Mouse (Mus musculus) myocyte (in vitro differentiated cells): Measurements from ENCODE around the gene Bckdhb. TPM values are rescaled to one million over a fixed set of nuclear protein-coding genes. Genes with fewer than 3 reads are reported as not detected.

Experiments used
- H3K27me3 ChIP-seq: one replicate; pipeline ENCODE4 v1.6.1; 2011; ENCODE audit not compliant: control insufficient read depth, insufficient read depth, insufficient read length
- H3K36me3 ChIP-seq: one replicate; pipeline ENCODE4 v1.6.1; 2011; ENCODE audit not compliant: control insufficient read depth, insufficient read depth
- H3K4me2 ChIP-seq: one replicate; pipeline ENCODE4 v1.6.1; 2011; ENCODE audit warnings: low read depth, control low read depth
- H3K4me3 ChIP-seq: one replicate; pipeline ENCODE4 v1.5.1; 2011; ENCODE audit warnings: mild to moderate bottlenecking, control low read depth, moderate library complexity
- H3K79me2 ChIP-seq: one replicate; pipeline ENCODE4 v1.6.1; 2011; ENCODE audit not compliant: control insufficient read depth, insufficient read depth
- H3ac ChIP-seq: one replicate; pipeline ENCODE4 v1.6.1; 2011; ENCODE audit not compliant: control insufficient read depth, insufficient read length
- CEBPB ChIP-seq: IDR thresholded peaks from 2 replicates; pipeline ENCODE4 v1.6.1; 2011; ENCODE audit warnings: mild to moderate bottlenecking, moderate library complexity; ENCODE audit not compliant: poor library complexity, insufficient read depth, severe bottlenecking
- E2F4 ChIP-seq: IDR thresholded peaks from one replicate; pipeline ENCODE4 v1.6.1; 2011; ENCODE audit warnings: mild to moderate bottlenecking, control low read depth, moderate library complexity; ENCODE audit not compliant: insufficient read depth
- MAX ChIP-seq: IDR thresholded peaks from one replicate; pipeline ENCODE4 v1.6.1; 2011; ENCODE audit warnings: low read depth, mild to moderate bottlenecking, control low read depth
- MYOD1 ChIP-seq, 3 experiments: IDR thresholded peaks; one replicate each; pipeline ENCODE4 v1.6.1; 2011; ENCODE audit warnings: control low read depth in 2 of 3, low read depth in 2 of 3, mild to moderate bottlenecking in 2 of 3, moderate library complexity in 1 of 3; ENCODE audit not compliant: insufficient read length in 2 of 3, control insufficient read depth in 1 of 3
- MYOG ChIP-seq, 3 experiments: IDR thresholded peaks; one replicate each; pipeline ENCODE4 v1.6.1; 2011; ENCODE audit warnings: control low read depth in 2 of 3, low read depth in 2 of 3, mild to moderate bottlenecking in 2 of 3; ENCODE audit not compliant: insufficient read length in 2 of 3, control insufficient read depth in 1 of 3, insufficient read depth in 1 of 3
- POLR2A ChIP-seq: IDR thresholded peaks from one replicate; pipeline ENCODE4 v1.6.1; 2011; ENCODE audit warnings: low read depth, mild to moderate bottlenecking, control low read depth, moderate library complexity; ENCODE audit not compliant: insufficient read length
- POLR2AphosphoS2 ChIP-seq: IDR thresholded peaks from one replicate; pipeline ENCODE4 v1.6.1; 2011; ENCODE audit warnings: low read depth, control low read depth; ENCODE audit not compliant: insufficient read length
- REST ChIP-seq: IDR thresholded peaks from one replicate; pipeline ENCODE4 v1.6.1; 2011; ENCODE audit warnings: mild to moderate bottlenecking, control low read depth, moderate library complexity; ENCODE audit not compliant: insufficient read depth, insufficient read length
- SRF ChIP-seq: IDR thresholded peaks from one replicate; pipeline ENCODE4 v1.6.1; 2011; ENCODE audit warnings: low read depth; ENCODE audit not compliant: control insufficient read depth, insufficient read length
- TCF12 ChIP-seq: IDR thresholded peaks from one replicate; pipeline ENCODE4 v1.6.1; 2011; ENCODE audit warnings: mild to moderate bottlenecking, control low read depth; ENCODE audit not compliant: poor library complexity, insufficient read depth, severe bottlenecking
- TCF3 ChIP-seq: IDR thresholded peaks from one replicate; pipeline ENCODE4 v1.6.1; 2011; ENCODE audit warnings: low read depth, control low read depth; ENCODE audit not compliant: insufficient read length
- USF1 ChIP-seq: IDR thresholded peaks from one replicate; pipeline ENCODE4 v1.6.1; 2011; ENCODE audit warnings: low read depth, mild to moderate bottlenecking, control low read depth, moderate library complexity
- polyA plus RNA-seq: library from polyadenylated mRNA; unstranded; fragments of >200 nt; fragmentation: generic; extraction: Trizol; gene quantifications from one replicate; pipeline ENCODE4 v1.2.1, GENCODE M21; 2012; ENCODE audit warnings: missing spikeins

Gene Bckdhb
- polyA plus RNA-seq, 1 experiment = 4.3 TPM

DNA sequence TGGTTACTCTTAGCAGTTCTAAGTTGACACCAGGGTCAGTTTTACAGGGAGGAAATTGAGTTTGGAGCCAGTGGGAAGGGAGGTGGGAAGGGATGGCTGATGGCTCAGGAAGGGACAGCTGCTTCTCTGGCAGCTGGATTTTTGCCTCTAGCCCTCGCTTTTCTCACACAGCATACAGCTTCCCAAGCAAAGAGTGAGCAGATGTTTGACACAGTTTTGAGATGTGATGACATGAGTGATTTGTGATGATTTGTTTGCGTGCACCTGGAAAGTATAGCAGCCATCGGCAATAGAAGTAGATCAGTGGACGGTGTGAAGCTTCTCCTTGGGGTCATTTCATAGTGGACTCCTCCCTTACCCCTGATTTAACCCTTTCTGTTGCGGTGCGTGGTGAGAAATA, 96.2 kb downstream of the Bckdhb start:
- Histone ChIP-seq H3K4me2 (no peak overlapping the region), H3K4me3 (no peak overlapping the region), H3K79me2 (no peaks in the 10 kb centered on the region), H3K27me3 (no peaks in the 10 kb centered on the region), H3K36me3 (no peaks in the 10 kb centered on the region), H3ac (no peak overlapping the region)
- TF ChIP-seq MAX = no peak
- TF ChIP-seq E2F4 = no peak
- no peak for TF ChIP-seq SRF
- no peak for TF ChIP-seq MYOG (IDR thresholded peaks at IDR 0.05; ENCODE audit: control insufficient read depth in 1 of 3, insufficient read depth in 1 of 3, insufficient read length in 2 of 3, low read depth in 2 of 3)

DNA sequence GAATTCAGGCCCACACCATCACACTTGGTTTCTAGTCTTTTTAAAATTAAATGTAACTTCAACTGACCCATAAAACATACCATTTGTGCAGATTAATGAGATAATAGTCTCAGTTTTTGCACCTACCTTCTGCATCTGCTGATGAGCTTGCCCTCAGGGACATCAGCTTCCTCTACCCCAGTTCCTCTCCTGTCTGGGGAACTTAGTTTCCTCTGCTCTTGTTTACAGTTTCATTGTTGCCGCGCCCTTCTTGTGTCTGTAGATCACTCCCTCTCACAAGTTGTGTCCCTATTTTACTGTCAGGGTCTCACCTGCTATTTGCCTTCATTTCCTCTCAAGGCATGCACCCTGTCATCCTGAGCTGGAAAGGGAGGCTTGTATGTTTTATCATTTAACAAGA, 103.2 kb downstream of the Bckdhb start:
- H3ac ChIP-seq = no peak overlapping the region
- no peaks in the 10 kb centered on the region for H3K36me3 ChIP-seq
- H3K79me2 ChIP-seq = no peaks in the 10 kb centered on the region
- TF ChIP-seq TCF3 (no peak), CEBPB (no peak), POLR2A (no peak), MAX (no peak)
- no peaks in the 10 kb centered on the region for H3K27me3 ChIP-seq
- no peak overlapping the region for H3K4me3 ChIP-seq
- no peak overlapping the region for H3K4me2 ChIP-seq

DNA sequence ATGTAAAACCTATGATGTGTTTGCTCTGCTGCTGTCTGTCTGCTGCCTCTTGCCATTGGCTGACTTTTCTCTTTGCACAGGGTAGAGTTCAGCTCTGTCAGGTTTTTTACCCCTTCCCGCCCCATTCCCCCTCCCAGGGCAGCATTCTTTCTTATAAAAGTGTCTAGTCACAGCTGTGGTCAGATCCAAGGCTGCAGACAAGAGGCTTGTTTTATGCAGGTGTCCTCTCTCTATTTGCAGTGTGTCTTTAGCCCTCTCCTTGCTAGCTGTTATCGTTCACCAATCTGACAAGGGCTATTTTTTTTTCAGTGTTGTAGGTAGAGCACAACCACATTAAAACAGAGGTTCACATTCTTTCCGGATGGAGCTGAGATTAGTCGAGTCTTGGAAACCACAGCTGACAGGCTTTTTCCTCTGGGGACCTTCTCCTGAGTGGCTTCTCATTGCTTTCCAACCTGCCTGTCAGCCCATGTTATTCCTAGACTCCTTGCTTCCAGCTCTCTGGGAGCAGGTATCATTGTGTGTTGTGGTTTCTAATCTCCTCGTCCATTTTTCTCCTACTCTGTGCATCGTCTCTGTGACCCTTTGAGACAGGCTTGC, 105.8 kb downstream of the Bckdhb start:
- Histone ChIP-seq H3ac (no peak overlapping the region), H3K27me3 (no peaks in the 10 kb centered on the region), H3K4me2 (no peak overlapping the region), H3K79me2 (no peaks in the 10 kb centered on the region), H3K4me3 (no peak overlapping the region), H3K36me3 (no peaks in the 10 kb centered on the region)
- TF ChIP-seq REST = no peak
- TF ChIP-seq TCF3 = no peak
- no peak for TF ChIP-seq POLR2AphosphoS2
- TF ChIP-seq USF1 = no peak
- no peak for TF ChIP-seq MYOG (IDR thresholded peaks at IDR 0.05; ENCODE audit: control insufficient read depth in 1 of 3, insufficient read depth in 1 of 3, insufficient read length in 2 of 3, low read depth in 2 of 3)
- no peak for TF ChIP-seq CEBPB
- TF ChIP-seq POLR2A = no peak
- TF ChIP-seq MYOD1 (IDR thresholded peaks at IDR 0.05; ENCODE audit: control insufficient read depth in 1 of 3, insufficient read length in 2 of 3, low read depth in 2 of 3) = no peak

DNA sequence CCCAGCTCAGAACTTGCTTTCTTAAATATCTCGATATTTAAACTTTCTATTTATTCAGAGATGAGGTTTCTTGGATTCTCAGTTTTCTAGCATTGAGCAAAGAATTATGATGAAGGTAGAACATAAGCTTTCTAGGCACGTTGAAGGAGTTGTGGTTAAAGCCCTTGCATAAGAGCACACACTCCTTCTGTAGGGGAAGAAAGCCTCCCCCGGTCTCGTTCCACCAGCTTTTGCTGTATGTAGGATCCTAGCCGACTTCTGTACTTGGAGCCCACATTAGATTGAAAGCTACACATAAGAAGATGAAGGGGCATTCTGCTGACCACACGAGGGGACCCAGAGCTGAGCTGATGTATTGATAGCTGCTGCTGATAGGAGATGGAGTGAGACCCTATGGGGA, 106.5 kb downstream of the Bckdhb start:
- no peaks in the 10 kb centered on the region for H3K27me3 ChIP-seq
- H3K4me2 ChIP-seq = no peak overlapping the region
- H3K79me2 ChIP-seq = no peaks in the 10 kb centered on the region
- H3K36me3 ChIP-seq = no peaks in the 10 kb centered on the region
- no peak overlapping the region for H3ac ChIP-seq
- H3K4me3 ChIP-seq = no peak overlapping the region
- TF ChIP-seq MAX (no peak), USF1 (no peak), POLR2AphosphoS2 (no peak), MYOG (IDR thresholded peaks at IDR 0.05; ENCODE audit: control insufficient read depth in 1 of 3, insufficient read depth in 1 of 3, insufficient read length in 2 of 3, low read depth in 2 of 3) (no peak), POLR2A (no peak), TCF3 (no peak), REST (no peak), TCF12 (no peak), E2F4 (no peak), SRF (no peak), CEBPB (no peak), MYOD1 (IDR thresholded peaks at IDR 0.05; ENCODE audit: control insufficient read depth in 1 of 3, insufficient read length in 2 of 3, low read depth in 2 of 3) (no peak)

DNA sequence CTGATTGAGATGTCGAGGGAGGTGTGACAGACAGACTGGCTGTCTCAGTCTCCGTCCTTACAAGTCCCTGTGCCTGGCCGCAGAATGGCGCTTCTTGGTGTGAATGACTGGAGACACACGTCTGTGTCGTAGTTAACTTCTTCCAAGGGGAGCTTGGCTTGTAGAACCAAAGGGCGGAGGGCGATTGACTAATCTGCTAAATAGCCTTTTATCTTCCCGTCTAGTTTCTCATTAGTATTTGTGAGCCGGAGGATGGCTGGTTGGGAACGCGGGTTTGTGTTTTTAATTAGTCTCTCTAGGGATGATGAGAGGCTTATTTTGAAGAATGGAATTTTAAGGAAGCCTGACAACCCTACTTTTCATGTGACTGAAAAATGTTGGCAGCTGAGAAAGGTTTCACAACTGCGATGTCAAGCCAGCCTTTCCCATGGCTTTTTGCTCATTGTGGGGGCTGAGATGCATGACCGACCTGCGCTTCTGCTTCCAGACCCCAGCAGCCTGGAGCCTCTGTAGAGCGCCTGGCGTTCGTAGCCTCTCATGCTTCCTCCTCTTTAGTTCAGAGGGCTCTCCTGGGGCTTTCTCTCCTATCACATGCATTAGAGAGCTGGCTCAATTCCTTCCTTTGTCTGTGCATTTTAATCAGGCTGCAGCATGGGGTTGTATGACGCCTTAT, 107.9 kb downstream of the Bckdhb start:
- H3K4me3 ChIP-seq = no peak overlapping the region
- H3K36me3 ChIP-seq = no peaks in the 10 kb centered on the region
- TF ChIP-seq SRF (no peak), POLR2AphosphoS2 (no peak), MAX (no peak), REST (no peak), MYOG (IDR thresholded peaks at IDR 0.05; ENCODE audit: control insufficient read depth in 1 of 3, insufficient read depth in 1 of 3, insufficient read length in 2 of 3, low read depth in 2 of 3) (no peak)
- no peaks in the 10 kb centered on the region for H3K27me3 ChIP-seq
- H3K4me2 ChIP-seq = no peak overlapping the region
- H3K79me2 ChIP-seq = no peaks in the 10 kb centered on the region
- H3ac ChIP-seq = no peak overlapping the region
